Mouse (Mus musculus) skeletal muscle tissue, postnatal 0 days (tissue): ENCODE results near the gene Atp6v1g1. TPM values are rescaled to one million over a fixed set of nuclear protein-coding genes. Genes with fewer than 3 reads are reported as not detected.

Experiments used
- polyA plus RNA-seq: library from polyadenylated mRNA; unstranded; fragments of >200 nt; fragmentation: Nextera tagmentation; extraction: Ambion mirVana; gene quantifications from 2 replicates; pipeline ENCODE4 v1.2.1, GENCODE M21; 2015

Atp6v1g1 gene
- polyA plus RNA-seq, result 280 and 298 TPM in 2 replicates

DNA sequence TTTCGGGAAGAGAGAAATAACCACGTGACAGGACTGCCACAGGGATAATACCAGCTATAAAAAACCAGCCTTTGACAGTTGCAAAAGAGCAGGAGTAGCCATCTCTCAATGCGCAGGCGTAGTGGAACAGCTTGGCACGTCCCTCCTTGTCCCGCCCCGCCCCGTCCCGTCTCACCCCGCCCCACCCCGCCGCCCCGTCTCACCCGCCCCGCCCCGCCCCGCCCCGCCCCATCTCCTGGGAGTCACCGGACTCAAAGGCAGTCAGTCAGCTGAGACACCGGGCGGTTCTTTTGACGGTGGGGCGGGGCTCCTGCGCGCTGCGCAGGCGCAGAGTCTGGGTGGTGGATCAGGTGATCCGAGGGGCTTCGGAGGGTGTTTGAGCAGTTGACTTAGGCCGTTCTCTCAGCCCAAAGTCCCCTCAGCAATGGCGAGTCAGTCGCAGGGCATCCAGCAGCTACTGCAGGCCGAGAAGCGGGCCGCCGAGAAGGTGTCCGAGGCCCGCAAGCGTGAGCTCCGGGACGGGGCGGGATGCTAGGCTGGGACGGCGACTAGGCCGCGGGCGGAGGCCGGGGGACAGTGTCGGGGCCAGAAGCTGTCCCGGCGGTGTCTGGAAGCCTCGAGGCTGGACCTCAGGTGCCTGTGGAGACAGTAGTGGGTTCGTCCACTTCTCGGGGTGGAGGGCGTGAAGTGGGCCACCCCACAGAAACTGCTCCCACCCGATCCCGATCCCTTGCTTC is at the start of gene Atp6v1g1:
TSS of gene Atp6v1g1 (plus strand) at position 279 of the 737 bp plus-strand sequence.

DNA sequence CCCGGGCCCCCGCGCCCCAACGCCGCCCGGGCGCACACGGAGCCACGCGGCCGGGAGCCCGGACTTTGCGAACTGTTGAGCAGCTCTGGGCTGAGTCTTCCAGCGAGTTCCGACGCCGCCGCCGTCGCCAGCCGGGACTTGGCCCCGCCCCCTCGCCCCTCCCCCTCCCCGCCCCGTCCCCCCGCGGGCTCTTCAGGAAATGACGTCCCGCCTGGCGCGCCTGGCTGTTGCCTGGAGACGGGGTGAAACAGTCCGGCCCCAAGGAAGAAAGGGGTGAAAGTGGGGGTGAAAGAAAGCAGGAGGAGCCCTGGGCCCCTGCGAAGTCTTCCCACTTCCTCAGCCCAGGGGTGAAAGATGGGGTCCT is 48.7 kb upstream of the Atp6v1g1 start, which contains the start of gene Whrn:
TSS of gene Whrn (minus strand) at position 77 of the 364 bp plus-strand sequence.

DNA sequence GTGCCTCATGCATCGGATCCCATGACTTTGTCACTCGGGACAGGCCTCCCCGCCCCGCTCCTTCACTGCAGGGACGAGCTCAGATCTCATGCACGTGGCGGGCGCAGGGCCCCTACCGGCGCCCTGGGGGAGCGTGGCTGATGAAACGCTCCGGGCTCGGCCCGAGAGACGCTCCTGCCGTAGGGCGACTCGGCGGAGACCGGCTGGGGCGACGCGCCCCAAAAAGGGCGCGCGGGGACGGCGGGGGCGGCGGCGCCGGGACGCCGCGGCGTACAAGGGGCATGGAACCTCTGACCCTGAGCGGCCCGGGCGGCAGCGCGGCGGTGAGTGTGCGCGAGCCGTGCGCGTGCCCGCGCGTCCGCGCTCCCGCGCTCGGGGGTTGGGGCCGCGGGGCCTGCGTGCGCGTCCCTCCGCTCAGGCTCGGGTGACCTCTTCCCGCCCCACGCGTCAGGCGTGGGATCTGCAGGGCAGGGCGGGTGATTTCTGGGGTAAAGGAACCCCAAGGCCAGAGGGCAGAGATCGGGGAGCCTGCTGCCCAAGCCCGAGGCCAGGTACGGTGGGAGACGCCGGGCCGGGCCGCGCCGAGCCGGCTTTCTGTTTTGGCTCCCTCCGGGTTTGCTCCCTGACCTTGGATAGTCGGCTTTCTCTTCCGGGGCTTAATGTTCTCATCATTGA is 14.0 kb downstream of the Atp6v1g1 start, which contains the start of gene Tmem268:
TSS of gene Tmem268 (plus strand) at position 375 of the 675 bp plus-strand sequence.

Other genes starting within 250 kb of the Atp6v1g1 start
- 2.5 and 47.0 TPM in 2 replicates for gene Orm1, start 200.2 kb upstream of the Atp6v1g1 start, polyA plus RNA-seq
- 0.17 and 0.51 TPM in 2 replicates for gene Orm3, start 188.6 kb upstream of the Atp6v1g1 start, polyA plus RNA-seq
- gene Orm2, start 182.3 kb upstream of the Atp6v1g1 start, polyA plus RNA-seq, result 0.85 TPM in 1 of 2 replicates, not detected in the other
- gene Akna, start 141.4 kb upstream of the Atp6v1g1 start, polyA plus RNA-seq, result 1.8 and 2.0 TPM in 2 replicates
- gene Whrn, start 48.8 kb upstream of the Atp6v1g1 start, polyA plus RNA-seq, result 1.3 and 1.6 TPM in 2 replicates
- 4.2 and 5.7 TPM in 2 replicates for gene Tmem268, start 14.0 kb downstream of the Atp6v1g1 start, polyA plus RNA-seq
- not detected in 2 replicates for gene Gm11213, start 60.5 kb downstream of the Atp6v1g1 start, polyA plus RNA-seq
- not detected in 2 replicates for gene Tex48, start 77.7 kb downstream of the Atp6v1g1 start, polyA plus RNA-seq
- not detected in 2 replicates for gene Gm11214, start 118.6 kb downstream of the Atp6v1g1 start, polyA plus RNA-seq
- gene Tnfsf15, start 200.3 kb downstream of the Atp6v1g1 start, polyA plus RNA-seq, result 0.05 TPM in 1 of 2 replicates, not detected in the other